Mouse (Mus musculus) spleen, postnatal 4 days (tissue): ENCODE data around the gene Sox30.

Experiments
- DNase-seq, 2 experiments: peaks; one replicate each; pipeline ENCODE4 v3.0.0; 2022; ENCODE audit warnings: low spot score in 2 of 2

The Sox30 gene

DNA sequence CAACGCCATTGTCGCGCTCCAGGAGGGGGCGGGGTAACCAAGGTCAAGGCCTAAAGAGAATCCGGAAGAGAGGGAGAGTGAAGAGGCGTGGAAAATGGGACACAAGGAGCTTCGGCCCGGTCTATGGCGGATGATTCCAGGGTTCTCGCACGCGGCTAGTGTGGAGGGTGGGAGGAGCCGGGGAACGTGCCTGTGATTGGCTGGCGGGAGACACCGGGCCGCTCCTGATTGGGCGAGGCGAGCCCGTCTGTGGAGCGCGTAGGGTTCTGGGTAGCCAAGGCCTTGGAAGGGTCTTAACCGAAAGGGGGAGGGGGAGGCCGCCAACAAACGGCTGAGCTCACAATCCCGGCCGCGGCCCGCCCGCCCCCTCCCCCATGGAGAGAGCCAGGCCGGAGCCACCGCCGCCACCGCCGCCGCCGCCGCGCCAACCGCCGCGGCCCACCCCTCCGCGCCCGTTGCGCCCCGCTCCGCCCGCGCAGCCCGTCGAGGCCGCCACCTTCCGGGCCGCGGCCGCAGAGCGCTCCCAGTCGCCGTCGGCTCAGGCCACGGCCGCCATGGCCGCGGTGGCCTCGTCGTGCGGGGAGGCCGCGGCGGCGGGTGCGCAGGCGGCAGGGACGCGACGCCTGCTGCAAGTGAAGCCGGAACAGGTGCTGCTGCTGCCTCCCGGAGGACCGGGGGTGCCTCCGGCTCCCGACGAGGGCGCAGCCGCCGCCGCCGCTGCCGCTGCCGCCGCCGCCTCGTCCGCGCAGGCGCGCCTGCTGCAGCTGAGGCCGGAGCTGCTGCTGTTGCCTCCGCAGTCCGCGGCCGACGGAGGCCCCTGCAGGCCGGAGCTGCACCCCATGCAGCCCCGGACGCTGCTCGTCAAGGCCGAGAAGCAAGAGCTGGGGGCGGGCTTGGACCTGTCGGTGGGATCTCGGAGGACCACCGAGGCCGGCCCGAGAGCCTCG lies at the start of gene Sox30:
Gene Sox30 (plus strand): TSS at position 365 of the 947 bp plus-strand sequence.
- DNase-seq = peak; percentile 34 to 73

DNA sequence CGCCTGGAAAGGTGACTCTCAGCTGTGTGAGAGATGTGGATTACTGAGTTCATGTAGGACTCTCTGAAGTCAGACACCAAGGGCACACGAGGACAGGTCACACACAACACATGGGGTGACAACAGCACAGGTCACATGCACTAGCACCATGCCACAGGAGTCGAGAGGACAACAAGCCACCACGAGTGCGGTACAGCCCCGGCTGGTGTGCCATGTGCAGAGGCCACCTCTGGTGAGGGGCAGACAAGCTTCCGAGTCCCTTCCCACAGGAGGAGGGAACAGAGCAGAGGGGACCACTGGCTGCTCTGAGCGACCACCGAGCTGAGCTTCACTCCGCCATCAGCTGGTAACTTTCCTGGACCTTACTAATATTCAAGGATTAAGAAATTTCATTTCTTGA lies 47.3 kb upstream of the Sox30 start:
- DNase-seq = no peak

DNA sequence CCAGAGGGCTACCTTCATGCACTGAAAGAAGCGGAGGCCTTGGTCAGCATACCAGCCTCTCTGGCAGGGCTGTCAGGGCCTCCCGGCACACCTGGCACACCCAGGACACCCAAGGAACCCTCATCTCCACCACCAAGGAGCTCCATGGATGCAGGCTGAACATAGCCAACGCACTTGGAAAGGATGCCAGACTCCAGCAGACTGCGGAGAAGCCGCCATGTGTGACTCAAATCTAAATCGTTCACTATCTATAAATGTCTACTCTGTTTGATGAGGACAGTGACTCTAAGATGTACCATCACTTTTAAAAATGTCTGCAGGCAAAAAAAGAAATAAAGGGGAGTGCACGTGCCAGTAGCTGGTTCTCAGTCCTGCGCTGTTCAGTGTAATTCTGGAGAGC lies 42.6 kb upstream of the Sox30 start:
- DNase-seq = no peak

DNA sequence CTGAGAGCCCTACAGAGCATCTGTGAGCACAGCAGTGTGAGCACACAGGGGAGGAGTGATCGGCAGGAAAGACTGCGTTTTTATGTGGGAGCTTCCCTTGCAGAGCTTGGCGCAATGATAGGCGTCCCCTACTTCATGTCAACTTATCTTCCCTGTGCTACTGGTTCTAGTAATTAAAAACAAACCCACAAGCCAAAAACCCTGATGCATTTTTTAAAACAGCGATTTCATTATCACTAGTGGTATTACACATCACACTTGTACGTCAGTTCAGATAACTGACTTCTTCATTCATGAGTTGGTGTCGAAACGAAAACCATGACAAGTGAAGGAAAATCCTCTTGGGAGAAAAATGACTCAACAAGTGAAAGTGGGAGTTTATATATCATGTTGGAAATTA lies 41.2 kb upstream of the Sox30 start:
- no peak for DNase-seq

DNA sequence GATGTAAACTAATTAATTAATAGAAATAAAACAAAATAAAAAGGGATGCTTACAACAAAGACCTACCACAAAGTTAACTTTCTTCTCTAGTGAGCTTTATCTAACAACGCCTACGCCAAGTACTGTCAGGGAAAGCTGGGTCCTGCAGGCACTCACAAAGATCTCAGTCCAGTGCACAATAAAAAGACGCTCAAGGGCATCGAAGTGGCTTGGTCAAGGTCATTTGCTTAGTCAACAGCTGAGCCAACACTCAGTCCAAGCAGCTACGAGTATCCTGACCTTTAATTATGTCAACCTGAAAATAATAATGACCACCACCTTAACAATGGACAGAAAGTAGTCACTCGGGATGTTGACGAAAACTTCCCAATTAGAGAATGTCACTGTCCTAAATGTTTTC lies 37.8 kb upstream of the Sox30 start:
- DNase-seq = no peak

DNA sequence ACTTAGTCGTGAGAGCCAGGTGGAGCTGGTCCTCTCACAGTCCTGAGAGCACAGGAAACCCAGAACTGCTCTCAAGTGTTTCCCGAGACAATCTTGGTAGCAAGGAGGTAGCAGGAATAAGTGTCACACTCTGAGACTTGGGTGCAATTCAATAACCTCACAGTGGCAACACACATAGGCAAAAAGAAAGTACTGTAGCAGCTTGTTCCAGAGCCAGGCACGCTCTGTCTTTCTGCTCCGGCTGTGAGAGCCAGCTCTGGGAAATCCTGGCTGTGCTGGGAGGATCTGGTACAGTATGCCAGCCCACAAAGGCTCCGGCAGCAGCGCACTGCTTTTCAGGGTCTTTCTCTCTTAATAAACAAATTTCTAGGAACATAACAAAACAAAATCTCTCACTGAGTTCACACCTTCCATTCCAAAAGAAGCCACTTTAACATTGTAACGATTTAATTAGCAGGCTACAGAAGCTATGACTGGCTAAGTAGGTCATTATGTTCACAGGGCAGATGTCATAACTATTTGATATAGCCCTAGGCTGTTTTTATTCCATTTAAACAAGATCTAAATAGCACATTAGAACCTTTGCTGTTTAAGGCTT lies 36.9 kb upstream of the Sox30 start:
- DNase-seq = no peak

DNA sequence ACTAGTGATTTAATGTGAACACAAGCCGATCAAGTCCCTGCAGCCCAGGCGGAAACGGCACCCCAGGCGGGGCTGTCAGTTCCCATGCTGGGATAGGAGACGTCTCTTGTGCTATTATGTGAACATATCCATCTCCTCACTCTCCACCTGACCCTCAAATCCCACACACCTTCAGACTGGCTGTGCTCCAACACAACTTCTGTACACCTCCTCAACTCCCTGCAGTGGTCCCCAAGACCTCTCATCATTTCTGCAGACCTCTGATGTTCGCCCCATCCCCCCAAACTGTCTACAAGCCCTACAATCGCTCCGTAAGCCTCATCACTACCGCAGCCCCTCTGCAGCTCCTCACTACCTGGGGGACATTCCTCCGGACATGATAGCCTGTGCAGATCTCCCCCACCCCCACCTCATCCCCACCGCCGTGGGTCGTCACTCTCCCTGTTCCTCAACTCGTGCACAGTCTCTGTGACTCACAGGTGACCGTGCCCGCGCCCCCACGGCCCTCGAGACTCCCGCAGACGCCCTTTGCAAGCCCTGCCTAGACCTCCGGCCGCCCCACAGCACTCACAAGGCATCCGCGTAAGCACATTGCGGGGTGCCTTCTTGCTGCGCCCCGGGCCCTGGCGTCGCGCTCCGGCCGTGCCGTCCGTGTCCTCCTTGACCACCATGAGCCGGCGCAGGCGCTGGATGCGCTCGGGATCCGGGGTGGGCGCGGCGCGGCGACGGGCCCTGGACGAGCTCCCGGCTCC lies 36.0 kb upstream of the Sox30 start:
- DNase-seq = peak in 1 of 2 experiments; percentile 87

DNA sequence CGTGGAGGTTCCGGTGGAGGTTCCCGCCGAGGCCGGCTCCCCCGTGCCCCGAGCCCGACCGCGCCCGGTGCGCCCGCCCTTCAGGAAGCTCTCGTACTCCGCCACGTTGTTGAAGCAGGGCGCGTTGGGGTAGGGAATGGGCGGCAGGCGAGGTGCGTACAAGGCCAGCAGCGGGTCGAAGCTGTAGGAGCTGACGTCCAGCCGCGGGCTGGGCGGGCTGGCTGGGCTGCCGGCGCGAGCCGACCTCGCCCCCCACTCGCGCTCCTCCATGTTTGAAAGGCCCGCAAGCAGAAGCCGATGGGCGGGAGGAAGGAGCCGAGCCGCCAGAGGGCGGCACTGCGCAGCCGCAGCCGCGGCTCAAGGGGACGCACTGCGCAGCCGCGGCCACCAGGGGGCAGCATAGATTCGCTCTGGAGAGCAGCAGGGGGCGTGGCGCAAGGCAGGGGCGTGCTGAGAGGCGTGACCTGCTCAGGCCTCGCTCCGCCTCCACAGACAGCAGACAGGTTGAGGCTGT lies 35.4 kb upstream of the Sox30 start, which contains the start of gene Lsm11:
Gene Lsm11 (minus strand): TSS at position 293 of the 514 bp plus-strand sequence.
- peak; percentile 98 to 100 for DNase-seq

DNA sequence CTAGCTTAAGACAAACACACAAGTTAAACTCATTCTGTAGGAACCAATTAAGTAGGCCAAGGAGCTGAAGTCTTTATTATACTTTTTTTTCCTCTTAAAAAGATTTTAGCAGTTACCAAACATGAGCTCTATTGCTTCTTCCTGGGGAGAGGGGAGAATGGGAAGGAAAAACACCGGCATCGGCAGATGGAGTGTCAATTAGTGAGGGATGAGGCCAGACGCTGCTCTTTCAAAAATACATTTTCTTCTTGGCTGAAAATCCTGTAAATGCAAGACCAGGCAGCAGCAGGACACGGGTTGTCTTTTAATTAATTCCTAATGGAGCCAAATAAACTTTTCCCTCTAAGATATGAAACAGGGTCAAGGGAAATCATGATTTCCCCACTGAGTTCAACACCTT lies 33.3 kb upstream of the Sox30 start:
- no peak for DNase-seq

DNA sequence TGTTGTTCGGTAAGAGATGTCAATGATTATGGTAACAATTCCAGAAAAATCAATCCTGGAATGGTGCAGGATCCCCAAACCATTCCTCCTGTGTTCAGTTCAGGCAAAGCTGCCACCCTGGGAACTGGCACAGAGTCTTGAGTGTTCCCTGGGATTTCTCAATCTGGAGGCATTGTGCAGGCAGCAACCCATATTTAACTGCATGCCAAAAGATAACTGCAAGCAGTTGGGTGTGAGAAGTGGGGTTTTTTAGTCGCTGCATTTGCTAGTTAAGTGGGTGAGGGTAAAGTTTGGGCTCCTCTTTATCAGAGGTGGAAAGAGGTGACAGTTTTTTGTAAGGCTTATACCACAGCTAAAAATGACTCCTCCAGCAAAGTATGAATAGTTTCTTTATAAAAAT lies 32.6 kb upstream of the Sox30 start:
- DNase-seq = no peak

DNA sequence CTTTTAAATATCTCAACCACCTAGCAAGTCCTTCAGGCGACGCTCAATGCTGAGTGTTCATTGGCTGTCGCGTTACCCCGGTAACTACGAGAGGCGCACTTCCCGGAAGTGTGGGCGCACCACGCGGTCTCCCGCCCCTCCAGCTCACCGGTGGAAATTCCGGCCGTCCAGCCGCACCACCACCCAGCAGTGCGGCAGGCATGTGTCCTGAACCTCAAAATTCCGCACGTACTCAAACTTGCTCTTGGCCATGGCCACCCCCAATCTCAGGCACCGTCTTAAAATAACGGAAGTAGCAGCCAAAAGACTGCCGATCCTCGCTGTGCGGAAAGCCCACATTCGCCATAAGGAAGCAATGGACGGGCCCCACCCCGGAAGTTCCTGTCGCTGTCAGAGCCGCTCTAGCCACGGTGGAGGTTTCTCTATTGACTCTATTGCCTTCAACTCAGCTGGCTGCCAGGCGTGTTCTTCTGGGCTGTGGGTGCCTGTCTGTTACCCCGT lies 24.9 kb upstream of the Sox30 start, which contains the start of gene Thg1l:
Gene Thg1l (minus strand): TSS at position 368 of the 501 bp plus-strand sequence.
- peak; percentile 87 to 92 for DNase-seq

DNA sequence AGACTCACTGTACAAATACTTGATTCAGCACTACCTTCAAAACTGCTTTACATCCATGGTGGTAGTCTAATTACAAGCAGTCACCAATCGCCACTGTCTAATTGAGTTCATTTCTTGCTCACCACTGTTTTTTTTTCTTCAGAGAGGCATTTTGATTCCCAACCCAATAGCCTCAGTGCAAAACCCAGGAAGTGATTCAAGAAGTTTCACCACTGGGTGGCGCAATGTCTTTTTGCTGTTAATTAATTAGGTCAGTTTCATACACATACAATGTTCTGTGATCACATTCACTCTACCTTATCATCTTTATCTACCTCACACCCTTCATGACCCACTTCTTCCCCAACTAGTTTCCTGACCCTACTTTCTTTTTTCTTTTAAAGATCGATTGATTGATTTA lies 20.5 kb upstream of the Sox30 start:
- DNase-seq = no peak

DNA sequence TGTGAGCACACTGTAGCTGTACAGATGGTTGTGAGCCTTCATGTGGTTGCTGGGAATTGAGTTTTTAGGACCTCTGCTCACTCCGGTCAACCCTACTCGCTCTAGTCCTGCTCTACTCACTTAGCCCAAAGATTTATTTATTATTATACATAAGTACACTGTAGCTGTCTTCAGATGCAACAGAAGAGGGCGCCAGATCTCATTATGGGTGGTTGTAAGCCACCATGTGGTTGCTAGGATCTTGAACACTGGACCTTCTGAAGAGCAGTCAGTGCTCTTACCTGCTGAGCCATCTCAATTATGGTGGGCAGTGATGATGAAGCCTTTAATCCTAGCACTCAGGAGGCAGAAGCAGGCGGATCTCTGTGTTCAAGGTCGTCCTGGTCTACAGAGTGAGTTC lies 20.1 kb upstream of the Sox30 start:
- DNase-seq = no peak

DNA sequence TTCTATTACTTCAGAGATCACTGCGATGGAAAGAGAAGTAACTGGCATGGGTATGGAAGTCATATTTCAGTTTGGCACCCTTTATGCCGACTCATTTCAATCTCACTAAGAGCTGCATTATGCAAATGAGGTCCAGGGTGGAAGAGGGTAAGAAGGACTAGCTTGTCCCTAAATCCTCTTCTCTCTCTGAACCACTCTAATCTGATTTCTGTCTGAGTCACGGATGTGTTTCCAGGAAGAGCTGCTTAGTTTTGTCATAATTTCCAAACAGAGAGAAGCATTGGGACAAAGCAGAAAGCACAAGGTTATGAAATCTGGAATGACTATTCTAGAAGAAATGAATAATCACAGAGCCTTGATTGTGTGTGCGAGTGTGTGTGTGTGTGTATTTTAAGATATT lies 13.2 kb upstream of the Sox30 start:
- no peak for DNase-seq

DNA sequence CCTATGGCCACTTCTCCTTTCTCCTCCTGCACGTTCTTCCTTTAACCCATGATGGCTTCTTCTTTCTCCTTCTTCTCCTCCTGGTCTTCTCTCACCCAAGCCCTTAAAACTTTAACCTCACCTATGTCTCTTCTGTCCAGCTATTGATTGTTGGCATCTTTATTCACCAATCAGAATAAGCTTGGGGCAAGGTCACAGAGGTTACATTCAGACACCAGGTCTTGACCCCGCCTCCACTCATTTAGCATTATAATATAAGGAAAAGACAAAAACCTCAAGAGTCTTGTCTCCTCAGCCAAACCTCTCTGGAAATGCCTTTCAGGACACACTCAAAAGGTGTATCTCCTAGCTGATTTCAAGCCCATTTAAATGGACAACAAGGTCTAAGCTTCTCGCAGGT lies 11.6 kb upstream of the Sox30 start:
- DNase-seq = no peak

DNA sequence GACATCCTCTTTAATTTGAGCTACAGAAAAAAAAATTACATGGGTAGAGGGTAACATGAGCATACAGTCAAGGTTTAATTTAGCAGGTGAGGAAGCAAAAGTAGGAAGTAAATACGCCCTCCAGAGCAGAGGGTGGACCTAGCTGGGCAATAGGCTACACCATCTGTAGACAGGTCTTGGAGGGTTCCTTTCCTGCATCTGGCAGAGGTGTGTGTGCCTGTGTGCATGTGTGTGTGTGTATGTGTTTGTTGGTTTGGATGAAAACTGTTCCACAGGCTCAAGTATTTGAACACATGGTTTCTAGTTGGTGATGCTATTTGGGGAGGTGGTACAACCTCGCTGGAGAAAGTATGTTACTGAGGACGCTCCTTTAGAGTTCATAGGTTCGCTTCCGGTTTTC lies 6.5 kb upstream of the Sox30 start:
- no peak for DNase-seq

DNA sequence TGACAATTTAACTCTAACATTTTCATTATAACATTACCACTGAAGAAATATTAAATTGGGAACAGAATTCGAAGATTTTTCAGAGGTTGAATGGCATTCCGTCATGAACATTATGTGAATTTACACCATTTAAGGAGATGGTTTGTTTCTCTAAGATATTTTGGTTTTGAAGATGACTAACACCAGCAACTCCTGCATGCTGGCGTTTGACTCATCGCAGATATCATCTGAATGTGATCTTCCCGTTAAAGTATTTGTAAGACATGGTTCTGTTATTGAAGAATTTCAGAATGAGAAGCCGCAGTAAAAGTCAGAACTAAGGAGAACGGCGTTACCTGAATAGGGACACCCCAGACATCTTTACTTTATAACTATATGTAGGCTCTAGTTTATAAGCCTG lies 5.6 kb upstream of the Sox30 start:
- DNase-seq = no peak

DNA sequence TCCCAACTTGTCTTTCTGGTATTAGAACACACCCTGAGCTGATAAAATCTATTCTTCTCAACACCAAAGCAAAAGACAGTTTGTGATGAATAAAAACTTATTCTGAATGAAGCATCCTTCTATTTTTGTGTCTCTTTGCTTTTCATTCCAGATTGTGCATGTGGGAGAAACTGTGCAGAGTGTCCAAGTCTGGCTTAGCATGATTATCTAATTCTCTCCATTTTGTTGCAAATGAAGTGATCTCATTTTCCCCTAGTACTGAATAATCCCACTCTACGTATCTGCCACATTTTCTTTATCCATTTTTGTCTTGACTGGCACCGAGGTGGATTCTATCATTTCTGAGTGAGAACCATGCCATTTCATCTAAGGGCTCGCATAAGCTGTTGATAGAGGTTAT lies 4.0 kb upstream of the Sox30 start:
- DNase-seq = no peak

DNA sequence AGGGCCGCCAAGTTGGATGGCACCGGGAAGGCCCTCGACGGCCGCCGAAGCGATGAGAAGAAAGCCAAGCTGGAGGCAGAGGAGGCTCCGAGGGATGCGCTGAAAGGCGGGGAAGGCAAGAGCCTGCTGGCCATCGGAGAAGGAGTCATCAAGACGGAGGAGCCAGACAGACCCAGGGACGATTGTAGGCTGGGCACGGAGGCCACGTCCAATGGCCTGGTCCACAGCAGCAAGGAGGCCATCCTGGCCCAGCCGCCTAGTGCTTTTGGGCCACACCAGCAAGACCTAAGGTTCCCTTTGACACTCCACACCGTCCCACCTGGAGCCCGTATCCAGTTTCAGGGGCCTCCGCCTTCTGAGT lies 763 bp downstream of the Sox30 start:
- DNase-seq = no peak

DNA sequence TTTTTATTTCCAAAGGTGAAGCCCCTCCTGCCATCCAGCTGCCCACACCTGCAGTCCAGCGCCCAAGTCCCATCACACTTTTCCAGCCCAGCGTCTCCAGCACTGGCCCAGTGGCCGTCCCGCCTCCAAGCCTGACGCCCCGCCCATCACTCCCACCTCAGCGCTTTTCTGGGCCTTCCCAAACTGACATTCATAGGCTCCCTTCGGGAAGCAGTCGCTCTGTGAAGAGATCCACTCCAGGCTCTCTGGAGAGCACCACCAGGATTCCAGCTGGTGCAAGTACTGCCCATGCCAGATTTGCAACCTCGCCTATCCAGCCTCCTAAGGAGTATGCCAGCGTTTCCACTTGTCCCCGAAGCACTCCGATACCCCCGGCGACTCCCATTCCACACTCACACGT lies 11.5 kb downstream of the Sox30 start:
- DNase-seq = no peak

DNA sequence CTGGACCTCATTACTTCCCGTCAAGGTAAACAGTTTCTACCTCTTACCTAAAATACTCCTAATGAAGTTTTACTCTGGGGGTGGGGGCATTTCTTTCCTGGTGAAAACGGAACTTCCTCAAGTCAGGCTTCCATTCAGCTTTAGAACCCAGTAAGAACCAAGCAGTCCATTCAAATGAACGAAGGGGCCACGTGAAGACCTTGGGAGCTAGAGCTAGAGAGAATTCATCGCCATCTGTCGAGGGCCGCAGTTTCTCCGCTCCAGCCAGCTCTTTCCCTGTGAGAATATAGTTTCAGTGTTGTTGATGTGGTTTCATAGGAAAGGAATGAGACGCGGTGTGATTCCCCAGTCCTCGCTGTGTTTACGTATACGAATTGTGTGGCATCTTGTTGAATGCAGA lies 12.0 kb downstream of the Sox30 start:
- DNase-seq = no peak

DNA sequence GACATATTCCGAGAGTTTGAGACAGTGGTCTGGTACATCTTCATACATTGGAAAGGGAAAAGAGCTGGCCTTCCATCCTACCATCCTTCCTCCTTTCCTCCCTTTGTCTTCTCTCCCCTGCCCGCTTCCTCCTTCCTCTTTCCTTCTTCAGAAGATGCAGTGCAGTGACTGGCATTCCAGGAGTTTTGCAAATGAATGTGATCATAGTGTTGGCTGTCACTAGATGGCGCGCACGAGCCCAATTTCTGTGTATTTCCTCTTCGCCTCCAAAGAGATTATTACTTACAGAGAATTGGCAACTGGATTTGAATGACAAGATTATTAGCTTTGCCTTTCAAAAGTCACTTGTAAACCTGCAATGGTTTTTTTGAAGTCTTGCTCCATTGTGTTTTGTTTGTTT lies 36.0 kb downstream of the Sox30 start:
- DNase-seq = peak; percentile 50 to 81
